Mouse (Mus musculus) kidney, adult 2 months (tissue): ENCODE results near the gene Pglyrp4.
"Not testable (repeated sequence)": the region's sequence is repeated elsewhere in the genome, so short reads cannot be mapped to it uniquely, and the experiment has no call there.

Experiments used
- CTCF ChIP-seq: fragments of 200-500 bp; conservative IDR thresholded peaks from 2 replicates; pipeline ENCODE4 v1.5.1; 2011; ENCODE audit warnings: low read depth, mild to moderate bottlenecking, control low read depth, low read length, moderate library complexity, mixed read lengths; ENCODE audit not compliant: insufficient read depth, insufficient read length
- POLR2A ChIP-seq: fragments of 200-500 bp; IDR thresholded peaks from one replicate; pipeline ENCODE4 v1.6.1; 2011; ENCODE audit warnings: low read depth, low read length, control low read depth

GRCm38 (mm10) chr3:90777776-90778175 lies 51.1 kb downstream of the Pglyrp4 start, which contains the start of gene Gm5849:
- TF ChIP-seq CTCF, POLR2A: not testable (repeated sequence)
